Mouse (Mus musculus) CH12F3 (cell line): ENCODE results near the gene Gm13283.
"Not testable (repeated sequence)": the region's sequence is repeated elsewhere in the genome, so short reads cannot be mapped to it uniquely, and the experiment has no call there.

Source experiments
- in situ Hi-C: fragments of 300-500 bp; cut with MboI; formaldehyde crosslinking; loops from 2 replicates; pipeline ENCODE4 v1.14.3; 2020; ENCODE audit warnings: low sequenced_read_pairs

Gm13283 gene

DNA sequence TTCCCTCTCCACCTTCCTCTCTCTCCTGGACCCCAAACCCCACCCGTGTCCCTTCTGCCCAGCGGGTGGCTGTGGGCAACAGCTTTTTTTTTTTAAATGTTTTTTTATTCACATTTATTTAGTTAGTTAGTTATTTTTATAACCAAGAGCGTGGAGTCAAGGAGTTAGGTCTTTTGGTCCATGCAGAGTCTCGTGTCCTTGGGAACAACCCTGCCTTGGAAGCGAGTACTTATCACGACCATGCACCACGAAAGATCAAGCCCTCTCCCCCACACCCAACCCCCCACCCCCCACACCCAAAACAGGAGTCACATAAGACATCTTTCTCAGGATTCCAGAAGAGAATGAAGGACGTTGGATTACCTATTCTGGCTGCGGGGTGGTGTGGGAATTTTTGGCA lies 2.4 kb downstream of the Gm13283 start:
- in situ Hi-C loops, result not testable (repeated sequence)

DNA sequence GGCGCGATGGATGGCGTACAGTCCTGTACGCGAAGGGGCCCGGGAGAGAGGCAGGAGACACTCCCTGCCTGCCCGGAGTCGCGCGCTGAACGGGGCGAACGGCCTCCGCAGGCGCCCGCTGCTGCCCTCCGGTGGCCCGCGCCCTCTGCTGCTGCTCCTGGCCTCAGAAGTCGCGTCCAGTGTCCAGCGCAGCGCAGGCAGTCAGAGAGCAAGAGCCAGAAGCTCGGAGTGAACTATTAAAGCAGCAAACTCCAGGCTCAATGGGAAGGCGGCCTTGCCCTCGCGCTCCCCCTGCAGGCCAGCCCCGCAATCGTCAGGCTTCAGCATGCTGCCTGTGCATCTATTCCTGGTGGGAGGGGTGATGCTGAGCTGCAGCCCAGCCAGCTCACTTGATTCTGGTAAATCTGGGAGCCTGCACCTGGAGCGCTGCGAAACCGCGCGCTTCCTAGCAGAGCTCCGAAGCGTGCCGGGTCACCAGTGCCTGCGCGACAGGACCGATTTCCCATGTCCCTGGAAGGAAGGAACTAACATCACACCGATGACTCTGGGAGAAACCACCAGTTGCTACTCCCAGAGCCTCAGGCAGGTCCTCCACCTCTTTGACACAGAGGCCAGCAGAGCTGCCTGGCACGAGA lies 3.6 kb downstream of the Gm13283 start:
- in situ Hi-C loops, result not testable (repeated sequence)

DNA sequence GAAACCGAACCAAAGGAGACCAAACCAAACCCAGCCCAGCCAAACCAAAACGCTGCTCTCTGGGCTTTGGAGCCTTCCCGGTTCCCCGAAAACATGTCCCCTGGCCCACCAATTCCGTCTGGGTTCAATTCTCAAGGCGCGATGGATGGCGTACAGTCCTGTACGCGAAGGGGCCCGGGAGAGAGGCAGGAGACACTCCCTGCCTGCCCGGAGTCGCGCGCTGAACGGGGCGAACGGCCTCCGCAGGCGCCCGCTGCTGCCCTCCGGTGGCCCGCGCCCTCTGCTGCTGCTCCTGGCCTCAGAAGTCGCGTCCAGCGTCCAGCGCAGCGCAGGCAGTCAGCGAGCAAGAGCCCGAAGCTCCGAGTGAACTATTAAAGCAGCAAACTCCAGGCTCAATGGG lies 13.6 kb downstream of the Gm13283 start, which contains the start of gene Gm13290:
Gene Gm13290, plus strand, starts transcription at position 301 of the 400 bp plus-strand sequence.
- in situ Hi-C loops, result not testable (repeated sequence)

DNA sequence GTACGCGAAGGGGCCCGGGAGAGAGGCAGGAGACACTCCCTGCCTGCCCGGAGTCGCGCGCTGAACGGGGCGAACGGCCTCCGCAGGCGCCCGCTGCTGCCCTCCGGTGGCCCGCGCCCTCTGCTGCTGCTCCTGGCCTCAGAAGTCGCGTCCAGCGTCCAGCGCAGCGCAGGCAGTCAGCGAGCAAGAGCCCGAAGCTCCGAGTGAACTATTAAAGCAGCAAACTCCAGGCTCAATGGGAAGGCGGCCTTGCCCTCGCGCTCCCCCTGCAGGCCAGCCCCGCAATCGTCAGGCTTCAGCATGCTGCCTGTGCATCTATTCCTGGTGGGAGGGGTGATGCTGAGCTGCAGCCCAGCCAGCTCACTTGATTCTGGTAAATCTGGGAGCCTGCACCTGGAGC lies 16.7 kb downstream of the Gm13283 start, which contains the start of gene Gm13289:
Gene Gm13289, plus strand, starts transcription at position 301 of the 400 bp plus-strand sequence.
- in situ Hi-C loops, result not testable (repeated sequence)

DNA sequence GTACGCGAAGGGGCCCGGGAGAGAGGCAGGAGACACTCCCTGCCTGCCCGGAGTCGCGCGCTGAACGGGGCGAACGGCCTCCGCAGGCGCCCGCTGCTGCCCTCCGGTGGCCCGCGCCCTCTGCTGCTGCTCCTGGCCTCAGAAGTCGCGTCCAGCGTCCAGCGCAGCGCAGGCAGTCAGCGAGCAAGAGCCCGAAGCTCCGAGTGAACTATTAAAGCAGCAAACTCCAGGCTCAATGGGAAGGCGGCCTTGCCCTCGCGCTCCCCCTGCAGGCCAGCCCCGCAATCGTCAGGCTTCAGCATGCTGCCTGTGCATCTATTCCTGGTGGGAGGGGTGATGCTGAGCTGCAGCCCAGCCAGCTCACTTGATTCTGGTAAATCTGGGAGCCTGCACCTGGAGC lies 19.6 kb downstream of the Gm13283 start, which contains the start of gene Gm13272:
Gene Gm13272, plus strand, starts transcription at position 301 of the 400 bp plus-strand sequence.
- in situ Hi-C loops, result not testable (repeated sequence)

DNA sequence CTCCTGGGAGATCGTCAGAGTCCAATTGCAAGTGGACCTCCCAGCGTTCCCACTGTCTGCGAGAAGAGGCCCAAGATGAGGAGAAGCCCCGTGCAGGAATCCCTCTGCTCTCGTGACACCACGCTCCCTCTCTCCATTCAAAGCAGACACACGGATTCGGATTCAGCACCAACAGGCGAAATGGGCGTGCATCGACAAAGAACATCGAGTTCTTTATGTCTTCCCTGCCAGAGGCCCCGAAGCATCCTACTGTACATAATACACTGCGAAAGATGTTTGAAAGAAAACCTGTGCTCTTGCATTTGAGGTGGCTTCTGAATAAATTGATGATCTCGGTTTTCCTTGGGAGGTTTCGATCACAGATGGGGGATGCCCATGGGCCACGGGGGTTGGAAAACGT lies 20.4 kb downstream of the Gm13283 start:
- in situ Hi-C loops, result not testable (repeated sequence)

DNA sequence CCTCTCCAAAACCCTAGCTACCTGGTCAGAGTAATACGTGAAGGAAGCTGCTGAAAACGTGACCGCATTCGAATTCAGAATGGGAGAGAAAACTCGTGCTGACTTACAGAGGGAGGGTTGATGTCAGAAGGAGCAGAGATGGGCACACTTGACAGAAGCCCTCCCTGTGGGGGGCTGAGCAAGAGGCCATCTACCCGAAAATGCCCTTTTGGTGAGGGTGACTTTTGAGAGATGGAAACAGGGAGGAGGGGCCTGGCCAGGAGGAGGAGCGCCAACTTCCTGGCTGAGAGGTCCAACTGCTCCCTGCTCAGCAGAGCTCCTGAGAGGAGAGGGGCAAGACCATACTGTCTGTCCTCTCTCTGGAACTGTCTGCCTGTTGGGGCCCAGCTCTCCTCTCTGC lies 21.9 kb downstream of the Gm13283 start, which contains the start of gene Ifnz:
Gene Ifnz, plus strand, starts transcription at position 301 of the 400 bp plus-strand sequence.
- in situ Hi-C loops, result not testable (repeated sequence)

DNA sequence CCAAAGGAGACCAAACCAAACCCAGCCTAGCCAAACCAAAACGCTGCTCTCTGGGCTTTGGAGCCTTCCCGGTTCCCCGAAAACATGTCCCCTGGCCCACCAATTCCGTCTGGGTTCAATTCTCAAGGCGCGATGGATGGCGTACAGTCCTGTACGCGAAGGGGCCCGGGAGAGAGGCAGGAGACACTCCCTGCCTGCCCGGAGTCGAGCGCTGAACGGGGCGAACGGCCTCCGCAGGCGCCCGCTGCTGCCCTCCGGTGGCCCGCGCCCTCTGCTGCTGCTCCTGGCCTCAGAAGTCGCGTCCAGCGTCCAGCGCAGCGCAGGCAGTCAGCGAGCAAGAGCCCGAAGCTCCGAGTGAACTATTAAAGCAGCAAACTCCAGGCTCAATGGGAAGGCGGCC lies 22.4 kb downstream of the Gm13283 start:
- in situ Hi-C loops, result not testable (repeated sequence)

DNA sequence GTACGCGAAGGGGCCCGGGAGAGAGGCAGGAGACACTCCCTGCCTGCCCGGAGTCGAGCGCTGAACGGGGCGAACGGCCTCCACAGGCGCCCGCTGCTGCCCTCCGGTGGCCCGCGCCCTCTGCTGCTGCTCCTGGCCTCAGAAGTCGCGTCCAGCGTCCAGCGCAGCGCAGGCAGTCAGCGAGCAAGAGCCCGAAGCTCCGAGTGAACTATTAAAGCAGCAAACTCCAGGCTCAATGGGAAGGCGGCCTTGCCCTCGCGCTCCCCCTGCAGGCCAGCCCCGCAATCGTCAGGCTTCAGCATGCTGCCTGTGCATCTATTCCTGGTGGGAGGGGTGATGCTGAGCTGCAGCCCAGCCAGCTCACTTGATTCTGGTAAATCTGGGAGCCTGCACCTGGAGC lies 25.5 kb downstream of the Gm13283 start, which contains the start of gene Gm13276:
Gene Gm13276, plus strand, starts transcription at position 301 of the 400 bp plus-strand sequence.
- in situ Hi-C loops, result not testable (repeated sequence)

DNA sequence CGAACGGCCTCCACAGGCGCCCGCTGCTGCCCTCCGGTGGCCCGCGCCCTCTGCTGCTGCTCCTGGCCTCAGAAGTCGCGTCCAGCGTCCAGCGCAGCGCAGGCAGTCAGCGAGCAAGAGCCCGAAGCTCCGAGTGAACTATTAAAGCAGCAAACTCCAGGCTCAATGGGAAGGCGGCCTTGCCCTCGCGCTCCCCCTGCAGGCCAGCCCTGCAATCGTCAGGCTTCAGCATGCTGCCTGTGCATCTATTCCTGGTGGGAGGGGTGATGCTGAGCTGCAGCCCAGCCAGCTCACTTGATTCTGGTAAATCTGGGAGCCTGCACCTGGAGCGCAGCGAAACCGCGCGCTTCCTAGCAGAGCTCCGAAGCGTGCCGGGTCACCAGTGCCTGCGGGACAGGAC lies 28.5 kb downstream of the Gm13283 start, which contains the start of gene Gm13277:
Gene Gm13277, plus strand, starts transcription at position 231 of the 400 bp plus-strand sequence.
- in situ Hi-C loops, result not testable (repeated sequence)

DNA sequence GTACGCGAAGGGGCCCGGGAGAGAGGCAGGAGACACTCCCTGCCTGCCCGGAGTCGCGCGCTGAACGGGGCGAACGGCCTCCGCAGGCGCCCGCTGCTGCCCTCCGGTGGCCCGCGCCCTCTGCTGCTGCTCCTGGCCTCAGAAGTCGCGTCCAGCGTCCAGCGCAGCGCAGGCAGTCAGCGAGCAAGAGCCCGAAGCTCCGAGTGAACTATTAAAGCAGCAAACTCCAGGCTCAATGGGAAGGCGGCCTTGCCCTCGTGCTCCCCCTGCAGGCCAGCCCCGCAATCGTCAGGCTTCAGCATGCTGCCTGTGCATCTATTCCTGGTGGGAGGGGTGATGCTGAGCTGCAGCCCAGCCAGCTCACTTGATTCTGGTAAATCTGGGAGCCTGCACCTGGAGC lies 31.3 kb downstream of the Gm13283 start, which contains the start of gene Gm13278:
Gene Gm13278, plus strand, starts transcription at position 301 of the 400 bp plus-strand sequence.
- in situ Hi-C loops, result not testable (repeated sequence)

DNA sequence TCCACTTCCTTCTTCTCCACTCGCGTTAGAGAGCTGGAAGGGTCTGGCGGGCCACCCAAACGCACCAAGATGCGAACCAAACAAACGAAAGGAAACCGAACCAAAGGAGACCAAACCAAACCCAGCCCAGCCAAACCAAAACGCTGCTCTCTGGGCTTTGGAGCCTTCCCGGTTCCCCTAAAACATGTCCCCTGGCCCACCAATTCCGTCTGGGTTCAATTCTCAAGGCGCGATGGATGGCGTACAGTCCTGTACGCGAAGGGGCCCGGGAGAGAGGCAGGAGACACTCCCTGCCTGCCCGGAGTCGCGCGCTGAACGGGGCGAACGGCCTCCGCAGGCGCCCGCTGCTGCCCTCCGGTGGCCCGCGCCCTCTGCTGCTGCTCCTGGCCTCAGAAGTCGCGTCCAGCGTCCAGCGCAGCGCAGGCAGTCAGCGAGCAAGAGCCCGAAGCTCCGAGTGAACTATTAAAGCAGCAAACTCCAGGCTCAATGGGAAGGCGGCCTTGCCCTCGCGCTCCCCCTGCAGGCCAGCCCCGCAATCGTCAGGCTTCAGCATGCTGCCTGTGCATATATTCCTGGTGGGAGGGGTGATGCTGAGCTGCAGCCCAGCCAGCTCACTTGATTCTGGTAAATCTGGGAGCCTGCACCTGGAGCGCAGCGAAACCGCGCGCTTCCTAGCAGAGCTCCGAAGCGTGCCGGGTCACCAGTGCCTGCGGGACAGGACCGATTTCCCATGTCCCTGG lies 34.2 kb downstream of the Gm13283 start, which contains the start of gene Gm13275:
Gene Gm13275, plus strand, starts transcription at position 552 of the 740 bp plus-strand sequence.
- in situ Hi-C loops, result not testable (repeated sequence)

DNA sequence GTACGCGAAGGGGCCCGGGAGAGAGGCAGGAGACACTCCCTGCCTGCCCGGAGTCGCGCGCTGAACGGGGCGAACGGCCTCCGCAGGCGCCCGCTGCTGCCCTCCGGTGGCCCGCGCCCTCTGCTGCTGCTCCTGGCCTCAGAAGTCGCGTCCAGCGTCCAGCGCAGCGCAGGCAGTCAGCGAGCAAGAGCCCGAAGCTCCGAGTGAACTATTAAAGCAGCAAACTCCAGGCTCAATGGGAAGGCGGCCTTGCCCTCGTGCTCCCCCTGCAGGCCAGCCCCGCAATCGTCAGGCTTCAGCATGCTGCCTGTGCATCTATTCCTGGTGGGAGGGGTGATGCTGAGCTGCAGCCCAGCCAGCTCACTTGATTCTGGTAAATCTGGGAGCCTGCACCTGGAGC lies 37.2 kb downstream of the Gm13283 start, which contains the start of gene Gm13279:
Gene Gm13279, plus strand, starts transcription at position 301 of the 400 bp plus-strand sequence.
- in situ Hi-C loops, result not testable (repeated sequence)

DNA sequence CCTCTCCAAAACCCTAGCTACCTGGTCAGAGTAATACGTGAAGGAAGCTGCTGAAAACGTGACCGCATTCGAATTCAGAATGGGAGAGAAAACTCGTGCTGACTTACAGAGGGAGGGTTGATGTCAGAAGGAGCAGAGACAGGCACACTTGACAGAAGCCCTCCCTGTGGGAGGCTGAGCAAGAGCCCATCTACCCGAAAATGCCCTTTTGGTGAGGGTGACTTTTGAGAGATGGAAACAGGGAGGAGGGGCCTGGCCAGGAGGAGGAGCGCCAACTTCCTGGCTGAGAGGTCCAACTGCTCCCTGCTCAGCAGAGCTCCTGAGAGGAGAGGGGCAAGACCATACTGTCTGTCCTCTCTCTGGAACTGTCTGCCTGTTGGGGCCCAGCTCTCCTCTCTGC lies 39.4 kb downstream of the Gm13283 start, which contains the start of gene Gm13285:
Gene Gm13285, plus strand, starts transcription at position 301 of the 400 bp plus-strand sequence.
- in situ Hi-C loops, result not testable (repeated sequence)

DNA sequence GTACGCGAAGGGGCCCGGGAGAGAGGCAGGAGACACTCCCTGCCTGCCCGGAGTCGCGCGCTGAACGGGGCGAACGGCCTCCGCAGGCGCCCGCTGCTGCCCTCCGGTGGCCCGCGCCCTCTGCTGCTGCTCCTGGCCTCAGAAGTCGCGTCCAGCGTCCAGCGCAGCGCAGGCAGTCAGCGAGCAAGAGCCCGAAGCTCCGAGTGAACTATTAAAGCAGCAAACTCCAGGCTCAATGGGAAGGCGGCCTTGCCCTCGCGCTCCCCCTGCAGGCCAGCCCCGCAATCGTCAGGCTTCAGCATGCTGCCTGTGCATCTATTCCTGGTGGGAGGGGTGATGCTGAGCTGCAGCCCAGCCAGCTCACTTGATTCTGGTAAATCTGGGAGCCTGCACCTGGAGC lies 43.0 kb downstream of the Gm13283 start, which contains the start of gene Gm13287:
Gene Gm13287, plus strand, starts transcription at position 301 of the 400 bp plus-strand sequence.
- in situ Hi-C loops, result not testable (repeated sequence)

DNA sequence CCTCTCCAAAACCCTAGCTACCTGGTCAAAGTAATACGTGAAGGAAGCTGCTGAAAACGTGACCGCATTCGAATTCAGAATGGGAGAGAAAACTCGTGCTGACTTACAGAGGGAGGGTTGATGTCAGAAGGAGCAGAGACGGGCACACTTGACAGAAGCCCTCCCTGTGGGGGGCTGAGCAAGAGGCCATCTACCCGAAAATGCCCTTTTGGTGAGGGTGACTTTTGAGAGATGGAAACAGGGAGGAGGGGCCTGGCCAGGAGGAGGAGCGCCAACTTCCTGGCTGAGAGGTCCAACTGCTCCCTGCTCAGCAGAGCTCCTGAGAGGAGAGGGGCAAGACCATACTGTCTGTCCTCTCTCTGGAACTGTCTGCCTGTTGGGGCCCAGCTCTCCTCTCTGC lies 45.3 kb downstream of the Gm13283 start, which contains the start of gene Gm13288:
Gene Gm13288, plus strand, starts transcription at position 301 of the 400 bp plus-strand sequence.
- in situ Hi-C loops, result not testable (repeated sequence)

DNA sequence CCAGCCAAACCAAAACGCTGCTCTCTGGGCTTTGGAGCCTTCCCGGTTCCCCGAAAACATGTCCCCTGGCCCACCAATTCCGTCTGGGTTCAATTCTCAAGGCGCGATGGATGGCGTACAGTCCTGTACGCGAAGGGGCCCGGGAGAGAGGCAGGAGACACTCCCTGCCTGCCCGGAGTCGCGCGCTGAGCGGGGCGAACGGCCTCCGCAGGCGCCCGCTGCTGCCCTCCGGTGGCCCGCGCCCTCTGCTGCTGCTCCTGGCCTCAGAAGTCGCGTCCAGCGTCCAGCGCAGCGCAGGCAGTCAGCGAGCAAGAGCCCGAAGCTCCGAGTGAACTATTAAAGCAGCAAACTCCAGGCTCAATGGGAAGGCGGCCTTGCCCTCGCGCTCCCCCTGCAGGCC lies 45.8 kb downstream of the Gm13283 start:
- in situ Hi-C loops, result not testable (repeated sequence)
